Mouse (Mus musculus) right cerebral cortex, postnatal 36 days (tissue): Measurements from ENCODE around the gene Nme9.

Source experiments
- DNase-seq, 2 experiments: peaks; one replicate each; pipeline ENCODE4 v3.0.0; 2022; ENCODE audit warnings: low spot score in 2 of 2, mixed read lengths in 1 of 2

Nme9 gene

DNA sequence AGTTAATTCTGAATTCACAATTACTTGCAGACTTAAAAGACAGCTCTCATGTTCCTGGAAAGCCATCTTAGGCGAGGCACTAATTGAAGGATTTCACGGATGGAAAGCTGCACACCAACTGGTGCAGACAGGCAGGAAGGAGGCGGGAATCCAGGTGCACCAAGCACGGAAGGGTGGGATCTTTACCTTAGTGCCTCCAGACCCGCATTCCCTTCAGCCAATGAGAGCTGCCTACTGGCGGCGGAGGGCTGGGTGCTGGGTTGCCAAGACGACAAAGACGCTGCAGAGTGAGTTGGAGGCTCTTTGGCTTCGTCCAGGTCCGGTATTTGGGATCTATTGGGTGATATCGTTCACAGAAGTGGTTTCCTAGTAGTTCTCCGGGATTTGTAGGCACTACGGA is at the start of gene Nme9:
Gene Nme9, plus strand, starts transcription at position 315 of the 400 bp plus-strand sequence.
- no peak for DNase-seq

DNA sequence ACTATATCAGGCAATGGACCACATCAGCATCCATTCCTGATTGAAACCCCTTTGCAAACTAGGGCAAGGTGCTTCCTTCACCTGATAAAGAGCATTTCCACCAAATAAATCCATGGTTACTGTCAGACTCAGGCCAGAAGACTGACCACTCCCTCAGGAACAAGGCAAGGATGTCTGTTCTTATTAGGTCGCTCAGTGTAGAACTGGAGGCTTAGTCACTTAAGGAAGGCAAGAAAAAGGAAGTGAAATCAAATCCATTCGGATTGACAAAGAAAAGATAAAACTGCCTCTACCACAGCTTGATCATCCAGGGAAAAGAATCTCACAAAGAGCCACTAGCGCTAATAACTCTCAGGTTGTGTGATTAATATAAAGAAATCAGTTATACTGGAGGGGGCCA is 42.0 kb upstream of the Nme9 start:
- DNase-seq: no peak

DNA sequence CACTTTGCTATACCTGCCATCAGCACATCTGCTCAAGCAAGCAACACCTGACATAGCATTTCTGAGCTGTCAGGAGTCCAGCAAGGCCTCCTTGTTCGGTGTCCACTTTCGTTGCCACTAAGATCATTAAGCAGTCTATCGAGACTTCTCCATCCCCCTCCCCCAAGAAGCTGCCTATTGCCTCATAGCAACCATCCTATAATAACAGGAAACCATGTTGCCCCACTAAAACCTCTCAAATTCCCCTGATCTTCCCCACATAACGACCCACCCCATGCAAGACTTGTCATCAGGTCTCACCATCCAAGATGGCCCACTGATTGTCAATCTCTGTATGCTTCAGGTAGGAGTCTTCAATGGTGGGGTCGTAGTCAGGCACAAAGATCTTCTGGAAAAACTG is 40.2 kb upstream of the Nme9 start:
- no peak for DNase-seq

DNA sequence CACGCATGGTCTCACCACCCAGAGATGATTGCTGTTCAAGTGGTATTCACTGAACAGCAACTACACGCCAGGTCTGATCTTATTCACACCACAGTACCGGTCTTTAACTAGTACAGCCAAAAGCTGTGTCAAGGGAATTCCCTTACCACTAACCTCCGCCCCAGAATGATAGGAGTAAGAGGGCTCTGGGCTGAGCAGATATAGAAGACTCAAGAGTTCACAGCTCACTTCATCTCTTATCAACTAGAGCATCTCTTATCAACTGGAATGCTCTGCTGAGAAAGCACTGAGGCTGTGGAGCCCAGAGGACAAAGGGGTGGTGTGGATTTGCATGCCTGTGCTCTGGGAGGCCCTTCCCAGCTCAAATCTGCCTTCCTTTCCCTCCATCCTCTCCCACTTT is 39.5 kb upstream of the Nme9 start:
- no peak for DNase-seq

DNA sequence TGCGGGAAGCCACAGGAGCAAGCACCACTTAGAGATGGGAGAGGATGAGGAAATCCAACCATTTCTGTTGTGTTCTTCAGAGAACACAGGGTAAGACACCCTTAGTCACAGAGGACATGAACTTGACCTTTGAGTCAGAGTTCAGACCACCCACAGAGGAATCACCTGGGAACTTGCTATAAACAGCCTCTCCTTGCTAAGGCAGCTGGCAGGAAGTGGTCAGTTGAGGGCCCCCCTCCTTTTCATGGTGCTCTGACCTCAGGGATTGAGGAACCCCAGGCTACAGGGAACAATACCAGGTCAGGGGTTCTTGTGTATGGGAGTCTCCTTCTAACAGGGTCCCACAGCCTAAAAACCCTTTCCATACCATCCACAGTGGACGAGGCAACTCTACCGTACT is 34.5 kb upstream of the Nme9 start:
- no peak for DNase-seq

DNA sequence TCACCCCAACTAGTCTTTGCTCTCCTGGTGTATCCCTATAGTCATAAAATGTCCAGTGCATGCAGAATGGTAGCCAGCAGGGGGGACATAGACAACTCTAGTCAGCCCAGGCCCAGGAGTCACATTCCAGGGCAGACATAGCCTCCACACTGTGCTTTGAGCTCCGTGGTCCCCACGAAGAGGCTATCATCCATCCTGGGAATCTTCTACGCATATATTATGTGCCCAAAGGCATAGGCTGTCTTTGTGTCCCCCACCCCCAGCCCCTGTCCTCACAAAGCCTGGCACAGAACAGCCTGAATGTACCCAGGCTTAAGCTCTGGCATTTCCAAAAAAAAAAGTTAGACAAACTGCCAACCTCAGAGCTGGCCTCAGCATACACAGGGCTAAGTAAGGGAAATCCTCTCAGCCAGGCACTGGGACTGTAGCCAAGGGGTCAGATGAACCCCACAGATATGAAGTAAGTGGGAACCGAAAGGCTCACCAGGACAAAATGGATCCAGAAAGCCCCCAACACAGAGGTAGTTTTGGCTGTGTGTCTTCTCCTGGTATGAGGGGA is 33.9 kb upstream of the Nme9 start:
- DNase-seq: no peak

DNA sequence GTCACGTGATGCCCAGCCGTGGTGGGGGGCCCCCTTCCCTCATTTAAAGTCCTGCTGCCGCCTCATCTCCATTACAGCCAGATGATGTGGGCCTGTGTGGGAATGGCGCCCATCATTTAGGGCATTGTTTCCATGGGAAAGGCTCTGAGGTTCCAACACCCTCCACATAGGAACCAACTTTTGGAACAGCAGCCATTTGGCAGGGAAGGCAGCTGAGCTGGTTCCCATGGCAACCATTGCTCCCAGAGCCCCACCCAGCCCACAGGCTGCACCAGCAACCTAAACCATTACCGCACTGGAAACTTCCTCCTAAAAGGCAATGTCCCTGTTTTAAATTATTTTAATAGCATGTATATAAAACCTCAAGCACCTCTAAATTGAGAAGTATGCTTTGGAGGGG is 32.9 kb upstream of the Nme9 start:
- peak; percentile 64 to 66 for DNase-seq

DNA sequence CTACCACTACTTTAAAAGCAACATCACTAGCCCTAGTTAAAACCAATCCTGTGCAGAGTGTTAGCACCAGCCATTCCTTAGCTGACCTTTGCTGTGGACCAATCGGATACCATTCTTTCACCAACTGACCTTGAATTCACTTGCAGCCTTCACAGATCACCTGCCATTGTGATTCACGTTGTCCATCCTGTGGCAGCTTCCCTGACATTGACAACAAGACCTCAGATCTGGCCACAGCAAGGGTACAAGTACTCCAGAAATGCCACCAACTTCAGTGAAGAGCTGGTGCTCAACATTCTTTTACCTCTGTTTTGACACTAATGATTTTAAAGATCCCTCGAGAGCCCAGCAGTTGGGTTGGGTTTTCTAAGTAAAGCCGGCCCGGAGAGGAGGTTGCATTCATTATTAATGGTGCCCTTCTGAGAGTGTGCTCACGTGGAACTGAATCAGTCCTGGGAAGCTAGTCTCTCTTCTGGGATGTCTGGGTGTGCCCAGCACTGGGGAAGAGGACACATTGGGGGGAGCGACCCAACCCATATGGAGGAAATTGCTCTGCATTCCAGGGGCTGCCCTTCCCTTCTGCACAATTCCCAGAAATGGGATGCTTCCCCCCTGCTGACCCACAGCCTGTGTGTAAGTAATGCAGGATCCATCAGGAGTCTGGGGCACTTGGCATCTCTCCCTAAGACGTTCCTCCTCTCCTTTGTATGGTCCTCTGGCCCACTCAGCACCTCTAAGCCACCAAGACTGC is 31.1 kb upstream of the Nme9 start:
- DNase-seq: no peak

DNA sequence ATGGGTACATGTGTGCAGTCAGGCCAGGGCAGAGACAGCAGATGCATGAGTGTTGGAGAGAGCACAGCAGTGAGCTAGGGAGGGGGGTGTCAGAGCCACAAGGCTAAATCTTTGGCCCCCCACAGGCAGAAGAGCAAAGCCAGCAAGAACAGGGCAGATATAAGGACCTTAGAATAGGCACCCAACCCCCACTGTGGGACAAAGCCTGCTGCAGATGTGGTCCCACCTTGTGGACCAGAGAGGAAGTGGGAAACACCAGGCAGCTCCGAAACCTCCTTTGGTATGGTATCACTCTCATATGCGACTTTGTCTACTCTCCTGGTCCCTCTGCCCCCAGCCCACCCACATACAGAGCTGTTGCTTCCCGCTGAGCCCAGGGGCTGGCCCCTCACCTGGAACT is 29.4 kb upstream of the Nme9 start:
- DNase-seq: no peak

DNA sequence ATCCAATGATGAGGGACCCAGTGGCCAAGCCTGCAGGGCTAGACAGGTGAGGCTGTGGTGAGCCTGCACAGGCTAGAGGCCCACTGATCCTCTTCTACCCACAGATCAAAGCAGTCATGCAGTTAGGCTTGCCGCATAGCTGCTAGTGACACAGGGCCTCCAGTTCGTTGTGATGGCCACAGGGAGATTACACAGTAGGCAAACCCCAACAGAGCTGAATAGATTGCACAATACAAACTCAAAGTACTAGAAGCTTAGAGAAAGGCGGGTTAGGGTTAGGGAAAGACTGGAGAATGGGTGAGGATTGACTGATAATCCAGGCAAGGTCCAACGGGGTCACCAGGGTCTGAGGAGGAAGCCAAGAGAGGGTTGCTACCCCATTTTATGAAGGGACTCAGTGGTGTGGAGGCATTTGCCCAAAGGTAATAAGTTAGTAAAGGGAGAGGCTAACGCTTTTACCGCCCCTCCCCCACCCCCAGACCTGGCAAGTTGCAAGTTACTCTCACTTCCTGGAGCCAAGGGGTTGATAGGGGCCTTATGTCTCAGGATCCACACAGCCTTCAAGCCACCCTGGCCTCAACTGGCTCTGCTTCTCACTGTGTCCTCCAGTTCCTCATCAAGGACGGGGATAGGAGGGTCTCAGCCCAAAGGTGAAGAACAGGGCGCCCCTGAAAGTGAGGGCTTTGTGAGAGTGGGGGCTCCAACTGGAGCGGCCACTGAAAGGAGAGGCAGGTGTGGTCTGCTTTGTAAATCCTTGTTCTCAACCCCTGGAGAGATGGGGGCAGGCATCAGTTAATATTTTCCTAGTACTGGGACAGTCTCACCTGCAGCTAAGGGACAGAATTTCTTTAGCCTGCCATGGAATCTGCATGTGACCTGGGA is 27.3 kb upstream of the Nme9 start:
- no peak for DNase-seq

DNA sequence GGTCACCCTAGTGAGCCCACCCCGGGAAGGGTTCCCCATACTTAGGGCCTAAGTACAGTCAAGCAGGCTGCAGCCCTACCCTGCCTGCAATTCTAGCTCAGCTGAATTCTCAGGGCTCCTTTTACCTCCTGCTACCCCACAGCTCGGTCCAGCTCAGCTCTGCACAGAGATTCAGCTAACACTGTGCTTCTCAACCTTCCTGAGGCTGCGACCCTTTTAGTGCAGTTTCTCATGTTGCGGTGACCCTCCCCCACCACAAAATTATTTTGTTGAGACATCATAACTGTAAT is 26.8 kb upstream of the Nme9 start:
- no peak for DNase-seq

DNA sequence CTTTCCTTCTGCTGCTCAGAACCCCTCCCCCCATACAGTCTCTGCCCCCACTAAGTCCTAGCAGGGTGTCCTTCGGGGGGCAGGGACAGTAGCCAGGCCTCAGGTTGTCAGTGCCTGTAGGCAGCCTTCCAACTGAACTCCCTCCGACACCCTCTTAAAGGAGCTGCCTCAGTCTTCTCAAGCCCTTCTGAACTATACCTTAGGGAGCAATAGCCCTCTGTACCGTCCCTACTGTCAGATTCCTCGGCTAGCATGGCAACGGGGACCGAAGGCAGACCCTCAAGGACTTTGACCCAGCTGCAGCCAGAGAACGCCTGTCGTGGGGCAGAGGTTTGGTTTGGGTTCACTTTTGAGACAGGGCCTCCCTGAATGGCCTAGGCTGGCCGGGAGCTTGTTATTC is 26.0 kb upstream of the Nme9 start:
- DNase-seq: no peak

DNA sequence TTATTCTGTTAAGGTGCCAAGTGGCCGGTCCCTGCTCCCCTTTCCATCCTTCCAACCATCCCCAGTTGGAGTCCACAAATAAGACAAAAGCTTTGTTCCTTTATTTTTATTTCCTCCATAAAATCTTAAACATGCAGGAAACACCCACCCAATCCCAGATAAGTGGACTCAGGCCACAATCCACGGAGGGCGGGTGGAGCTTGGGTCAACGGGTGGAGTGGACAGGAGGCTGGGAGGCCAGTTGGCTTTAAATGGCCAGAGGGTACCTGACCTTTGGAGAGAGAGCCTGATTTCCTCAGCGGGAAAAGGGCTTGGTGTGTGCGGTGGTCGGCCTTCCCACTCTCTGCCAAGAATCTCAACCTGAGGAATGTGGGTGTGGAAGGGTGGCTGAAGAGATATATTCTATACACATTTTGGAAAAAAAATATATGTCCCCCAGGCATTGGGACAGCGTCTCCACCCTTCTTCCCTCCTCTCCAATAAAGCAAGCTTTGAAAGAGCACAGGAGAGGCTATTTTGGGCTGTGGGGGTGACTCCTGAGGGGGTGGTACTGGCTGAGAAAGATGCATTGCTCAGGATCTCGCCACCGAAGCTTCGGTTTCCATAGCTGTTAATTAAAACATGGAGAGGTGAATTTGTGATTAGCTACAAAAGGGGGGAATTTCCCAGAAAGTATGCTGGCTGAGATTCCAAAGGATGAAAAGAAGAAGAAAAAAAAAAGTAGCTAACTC is 22.5 kb upstream of the Nme9 start:
- peak in 1 of 2 experiments; percentile 75 for DNase-seq

DNA sequence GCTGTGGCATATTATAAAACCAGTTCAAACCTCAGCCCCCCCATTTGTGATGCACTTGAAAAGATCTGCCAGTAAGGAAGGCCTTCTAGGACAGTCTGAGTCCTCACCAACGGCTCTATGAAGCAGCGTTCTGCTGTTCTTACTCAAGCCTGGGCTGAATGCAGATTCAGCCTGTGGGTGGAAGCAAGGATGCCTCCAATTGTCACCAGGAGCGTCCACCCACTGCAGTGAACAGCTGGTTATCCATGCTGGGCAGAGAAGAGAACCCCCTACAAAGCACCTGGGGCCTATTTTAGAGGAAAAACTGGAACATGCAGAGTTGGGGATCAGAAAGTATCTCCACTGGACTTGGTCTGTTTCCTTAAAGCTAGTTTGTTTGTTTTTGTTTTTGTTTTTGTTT is 21.4 kb upstream of the Nme9 start:
- peak; percentile 57 to 78 for DNase-seq

DNA sequence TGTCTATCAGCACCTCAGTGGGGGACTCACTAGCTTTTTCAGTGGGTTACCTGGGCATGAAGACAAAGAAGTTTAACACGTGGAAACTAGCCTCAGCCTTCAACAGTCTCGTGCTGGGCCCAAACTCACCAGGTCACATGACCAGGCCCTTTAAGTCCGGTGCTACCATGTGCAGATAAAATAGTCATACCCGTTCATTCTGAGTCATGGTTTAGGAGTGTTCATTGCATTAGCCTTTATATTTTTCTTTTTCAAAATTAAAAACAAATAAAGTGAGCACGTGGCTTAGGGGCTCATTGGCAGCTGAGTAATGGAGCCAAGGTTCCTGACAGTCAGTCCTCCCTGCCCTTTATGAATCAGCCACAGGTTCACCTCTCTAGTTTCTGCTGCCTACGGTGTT is 20.5 kb upstream of the Nme9 start:
- DNase-seq: no peak

DNA sequence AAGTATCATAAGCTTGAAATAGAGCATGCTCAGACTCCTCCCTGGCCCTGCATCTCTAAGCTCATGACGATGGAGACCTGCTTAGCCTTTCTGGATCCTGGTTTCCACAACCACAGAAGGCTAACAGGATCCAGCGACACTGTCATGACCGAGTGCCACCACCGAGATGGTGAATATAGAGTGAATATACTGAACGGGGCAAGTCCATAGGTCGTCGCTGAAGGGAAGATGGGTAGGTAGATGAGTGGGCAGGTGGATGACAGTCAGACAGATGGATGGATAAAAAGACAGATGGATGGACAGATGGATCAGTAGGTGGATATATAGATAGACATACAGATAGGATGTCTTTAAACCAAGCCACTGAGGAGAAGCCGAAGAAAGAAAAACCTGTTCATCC is 19.9 kb upstream of the Nme9 start:
- DNase-seq: peak in 1 of 2 experiments; percentile 56

DNA sequence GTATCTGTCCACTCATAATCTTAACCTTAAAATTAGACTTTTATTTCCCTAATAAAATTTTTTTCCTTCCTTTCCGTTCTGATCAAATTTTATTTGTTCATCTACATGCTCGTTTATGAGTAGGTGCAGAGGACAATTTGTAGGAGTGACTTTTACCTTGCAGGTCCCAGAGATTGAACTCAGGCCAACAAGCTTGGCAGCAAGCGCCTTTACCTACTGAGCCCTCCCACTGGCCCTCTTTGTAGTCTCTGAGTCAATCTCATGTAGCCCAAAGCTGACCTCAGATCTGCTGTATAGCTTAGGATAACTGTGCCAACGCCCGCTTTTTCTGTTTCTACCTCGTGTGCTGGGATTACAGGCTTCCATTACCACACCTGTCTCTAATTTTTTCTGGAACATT is 19.3 kb upstream of the Nme9 start:
- DNase-seq: no peak

DNA sequence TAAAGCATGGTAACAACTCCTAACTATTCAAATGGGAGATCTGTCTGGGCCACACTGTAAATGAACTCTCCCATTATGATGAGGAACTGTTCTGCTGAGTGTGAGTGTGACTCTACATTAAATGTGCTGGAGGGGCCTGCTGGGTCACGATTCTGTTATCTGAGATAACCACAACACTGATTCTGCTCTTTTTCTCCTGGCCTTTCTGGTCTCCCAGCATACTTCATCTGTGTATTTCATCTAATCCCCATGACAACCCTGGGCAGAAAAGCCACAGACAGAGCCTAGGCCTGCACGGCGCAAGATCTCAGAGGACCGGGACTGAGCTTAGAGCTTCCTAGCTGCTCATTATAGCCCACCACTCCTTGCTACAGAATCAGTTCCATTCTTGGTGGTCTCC is 18.8 kb upstream of the Nme9 start:
- no peak for DNase-seq

DNA sequence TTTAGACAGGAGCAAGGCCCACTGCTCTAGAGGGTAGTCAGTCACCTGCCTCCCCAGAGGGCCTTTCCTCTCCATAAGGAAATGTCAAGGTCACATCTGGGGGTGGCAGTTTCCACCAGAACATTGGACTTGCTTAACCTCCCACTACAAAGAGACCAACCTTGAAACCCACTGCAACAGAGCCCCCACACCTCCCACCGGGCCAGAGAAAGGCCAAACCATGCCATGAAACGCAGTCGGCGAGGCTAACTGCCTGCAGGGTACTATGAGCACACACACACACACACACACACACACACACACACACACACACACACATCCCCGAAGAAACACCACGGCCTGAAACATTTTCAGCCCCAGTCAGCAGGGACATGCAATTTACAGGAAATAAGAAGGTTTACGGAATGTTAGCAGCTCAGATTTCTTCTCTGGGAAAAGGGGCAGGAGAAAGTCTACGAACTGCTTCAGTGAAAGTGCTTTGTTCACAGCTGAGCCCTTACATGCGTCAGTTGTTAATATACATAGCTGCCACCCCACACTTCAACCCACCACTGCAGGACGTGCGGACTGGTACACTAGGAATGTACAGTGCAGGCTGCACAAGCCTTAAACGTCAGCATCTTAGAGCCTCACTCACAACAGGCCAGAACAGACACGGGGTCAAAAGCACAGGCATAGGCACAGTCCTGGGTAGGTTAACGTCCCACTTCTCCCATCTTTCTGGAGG is 16.2 kb upstream of the Nme9 start:
- DNase-seq: peak in 1 of 2 experiments; percentile 83

DNA sequence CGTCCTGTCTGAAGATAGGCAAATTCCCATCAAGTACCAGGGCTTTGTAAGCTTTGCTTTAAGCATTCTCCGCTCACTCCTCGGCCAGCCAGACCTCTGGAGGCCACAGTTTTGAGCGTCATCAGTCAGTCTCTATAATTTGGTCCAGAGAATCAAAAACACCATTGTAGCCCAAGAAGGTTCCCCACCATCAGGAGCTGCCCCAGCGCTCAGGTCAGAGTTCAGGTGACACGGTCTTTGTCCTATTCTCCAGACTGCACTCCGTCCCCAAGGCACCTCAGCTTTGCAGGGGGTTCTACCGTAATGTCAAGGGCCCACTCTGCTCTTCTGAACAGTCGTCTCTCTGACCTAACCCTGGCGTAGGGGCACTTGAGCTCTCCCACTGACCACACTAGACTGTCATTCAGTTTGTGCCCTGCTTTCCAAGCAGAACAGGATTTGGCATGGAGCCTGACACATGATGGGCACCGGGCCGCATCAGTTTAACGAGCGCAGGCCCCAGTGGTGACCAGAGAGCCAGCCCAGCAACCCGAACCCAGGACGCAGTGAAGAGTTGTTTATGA is 15.6 kb upstream of the Nme9 start:
- no peak for DNase-seq
